Comparison of ENCODE assay signal across 19 mouse cellular contexts in genomic region chr16:13212781-13213180, GRCm38 (mm10).
"Had no signal": no experiment of that assay in that cellular context is flagged by ENCODE, and none has a peak within 500 bp of the region (broad histone marks: within the 10 kb centered on the region; RNA-seq: fewer than 3 reads in every experiment).

No protein-coding gene starts in this region.

- H3K27me3 ChIP-seq: midbrain, embryonic 12.5 days; neural tube, embryonic 13.5 days; neural tube, embryonic 15.5 days had no signal

- ATAC-seq: midbrain, embryonic 16.5 days had no signal

- DNase-seq: lung, adult 18-20 months; lung, embryonic 14.5 days; lung, postnatal 10 days; lung, postnatal 4 days; midbrain, embryonic 14.5 days; retina, postnatal 1 day; right cerebral cortex, adult 18-20 months; right cerebral cortex, postnatal 25 days; right cerebral cortex, postnatal 4 days; spleen, adult 18-20 months; thymus, adult 18-20 months; thymus, postnatal 14 days; thymus, postnatal 36 days had no signal

- H3K4me1 ChIP-seq: midbrain, embryonic 12.5 days; neural tube, embryonic 15.5 days had no signal

- H3K9ac ChIP-seq: lung, embryonic 14.5 days; midbrain, embryonic 12.5 days; neural tube, embryonic 13.5 days; neural tube, embryonic 15.5 days had no signal

- H3K27ac ChIP-seq: midbrain, embryonic 10.5 days; midbrain, embryonic 12.5 days; neural tube, embryonic 13.5 days; neural tube, embryonic 15.5 days had no signal

- H3K4me3 ChIP-seq: midbrain, embryonic 10.5 days; midbrain, embryonic 12.5 days; myocyte; neural tube, embryonic 13.5 days; neural tube, embryonic 15.5 days had no signal

- H3K9me3 ChIP-seq: midbrain, embryonic 10.5 days; midbrain, embryonic 12.5 days; neural tube, embryonic 13.5 days; neural tube, embryonic 15.5 days had no signal

- H3K36me3 ChIP-seq: midbrain, embryonic 10.5 days; midbrain, embryonic 12.5 days; neural tube, embryonic 13.5 days; neural tube, embryonic 15.5 days had no signal

- H3K4me2 ChIP-seq: lung, embryonic 14.5 days; midbrain, embryonic 12.5 days; neural tube, embryonic 13.5 days; neural tube, embryonic 15.5 days had no signal
